Mouse (Mus musculus): ENCODE results near the gene Gm20696.

GRCm38 (mm10) chr6:99509189-99509592 lies 157.4 kb downstream of the Gm20696 start:
- TF ChIP-seq GATA1 (IDR thresholded peaks at IDR 0.05; ENCODE audit: low read length) (no peak), TAL1 (IDR thresholded peaks at IDR 0.05; ENCODE audit: low read length) (no peak)
